Mouse (Mus musculus): ENCODE data around the gene Slc25a24.

GRCm38 (mm10) chr3:109117136-109117535, 5.8 kb upstream of the Slc25a24 start:
- TF ChIP-seq CTCF (IDR thresholded peaks at IDR 0.05; ENCODE audit: extremely low read depth, insufficient read depth, insufficient read length, insufficient replicate concordance) (no peak), POLR2A (IDR thresholded peaks at IDR 0.05; ENCODE audit: low read depth, low read length) (no peak)

All from spleen, adult 2 months (tissue).